Mouse (Mus musculus) T-helper 17 cell (primary cell): ENCODE results near the gene Mettl2.
"Not testable (repeated sequence)": the region's sequence is repeated elsewhere in the genome, so short reads cannot be mapped to it uniquely, and the experiment has no call there.

ENCODE experiments used
- in situ Hi-C, 2 experiments: fragments of 300-600 bp; cut with MboI, MseI; formaldehyde crosslinking; loops; 1 replicate in 1 of 2; 2 replicates in 1 of 2; pipeline ENCODE4 v1.15.1; 2025; ENCODE audit warnings: high pct_unique_total_duplicates in 2 of 2

The Mettl2 gene

GRCm38 (mm10) chr11:105125735-105126519, at the start of gene Mettl2:
Gene Mettl2, plus strand, starts transcription at chr11:105126425.
- in situ Hi-C loops = loop anchor here in 1 of 2 experiments (10.0 kb wide), 1 partner anchor 811 kb away; no protein-coding TSS in a partner anchor

DNA sequence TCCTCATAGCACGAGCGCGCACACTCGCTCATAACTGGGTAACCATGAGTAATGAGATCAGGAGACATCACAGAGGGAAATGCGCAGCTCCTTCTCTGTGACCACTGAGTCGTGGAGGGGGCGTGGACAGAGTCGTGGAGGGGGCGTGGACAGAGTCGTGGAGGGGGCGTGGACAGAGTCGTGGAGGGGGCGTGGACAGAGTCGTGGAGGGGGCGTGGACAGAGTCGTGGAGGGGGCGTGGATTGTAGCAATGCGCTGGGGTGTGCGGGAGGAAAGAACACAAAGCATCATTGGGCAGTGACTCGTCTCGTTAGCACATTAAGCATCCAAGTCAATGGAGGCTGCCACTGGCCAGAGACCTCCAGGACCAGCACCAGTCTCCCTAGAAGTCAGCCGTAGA, 13.8 kb upstream of the Mettl2 start:
- in situ Hi-C loops = not testable (repeated sequence)

DNA sequence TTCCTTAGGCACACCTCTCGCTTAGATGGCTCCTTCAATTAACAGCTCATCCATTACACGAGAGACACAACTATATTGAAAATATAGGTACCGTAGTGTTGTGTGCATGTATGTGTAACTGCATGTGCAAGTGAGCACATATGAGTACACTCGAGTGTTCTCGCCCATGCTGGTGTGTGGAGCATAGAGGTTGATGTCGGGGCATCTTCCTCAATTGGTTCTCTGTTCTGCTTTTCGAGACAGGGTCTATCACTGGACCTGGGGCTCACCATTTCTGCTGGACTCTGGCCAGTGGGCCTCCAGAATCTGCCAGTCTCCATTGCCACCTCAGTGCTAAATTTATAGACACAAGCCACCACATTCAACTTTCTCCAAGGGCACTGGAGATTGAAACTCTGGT, 8.4 kb upstream of the Mettl2 start:
- in situ Hi-C loops = no loop called here

- in situ Hi-C loops = loop anchor here in 1 of 2 experiments (10.0 kb wide), 1 partner anchor 806 kb away; no protein-coding TSS in a partner anchor
These were observed 5.6 kb upstream of the Mettl2 start for GRCm38 (mm10) chr11:105120551-105121061.

DNA sequence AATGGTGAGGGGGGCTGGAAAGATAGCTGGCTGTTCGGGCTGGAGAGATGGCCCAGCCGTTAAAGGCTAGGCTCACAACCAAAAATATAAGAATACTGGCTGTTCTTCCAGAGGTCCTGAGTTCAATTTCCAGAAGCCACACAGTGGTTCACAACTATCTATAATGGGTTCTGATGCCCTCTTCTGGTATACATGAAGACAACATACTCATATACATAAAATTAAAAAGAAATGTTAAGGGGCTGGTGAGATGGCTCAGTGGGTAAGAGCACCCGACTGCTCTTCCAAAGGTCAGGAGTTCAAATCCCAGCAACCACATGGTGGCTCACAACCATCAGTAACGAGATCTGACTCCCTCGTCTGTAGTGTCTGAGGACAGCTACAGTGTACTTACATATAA, 4.4 kb upstream of the Mettl2 start:
- in situ Hi-C loops = loop anchor here in 1 of 2 experiments (10.0 kb wide), 1 partner anchor 807 kb away; no protein-coding TSS in a partner anchor

GRCm38 (mm10) chr11:105123986-105124385, 2.2 kb upstream of the Mettl2 start:
- in situ Hi-C loops = loop anchor here in 1 of 2 experiments (10.0 kb wide), 1 partner anchor 809 kb away; no protein-coding TSS in a partner anchor

DNA sequence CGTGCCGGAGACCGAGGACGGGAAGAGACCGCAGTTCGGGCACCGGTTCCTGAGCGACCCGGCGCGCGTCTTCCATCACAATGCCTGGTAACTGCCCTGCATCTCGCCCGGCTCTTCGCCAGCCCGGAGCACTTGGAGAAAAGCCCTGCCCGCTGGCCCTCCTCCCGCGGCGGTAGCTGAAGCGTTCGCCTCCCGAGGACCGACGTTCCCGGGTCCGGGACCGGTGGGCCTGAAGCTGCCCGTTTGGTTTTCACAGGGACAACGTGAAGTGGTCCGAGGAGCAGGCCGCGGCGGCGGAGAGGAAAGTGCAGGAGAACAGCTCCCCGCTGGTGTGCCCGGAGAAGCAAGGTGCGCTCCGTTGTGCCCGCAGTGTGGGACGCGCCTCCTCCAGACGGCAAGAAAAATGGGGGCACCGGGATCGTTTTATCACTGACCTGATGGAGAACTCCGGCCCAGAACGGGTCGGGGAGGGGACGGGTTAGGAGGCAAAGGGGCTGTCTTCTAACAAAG, 350 bp downstream of the Mettl2 start:
- in situ Hi-C loops = loop anchor here in 1 of 2 experiments (10.0 kb wide), 1 partner anchor 812 kb away; no protein-coding TSS in a partner anchor

DNA sequence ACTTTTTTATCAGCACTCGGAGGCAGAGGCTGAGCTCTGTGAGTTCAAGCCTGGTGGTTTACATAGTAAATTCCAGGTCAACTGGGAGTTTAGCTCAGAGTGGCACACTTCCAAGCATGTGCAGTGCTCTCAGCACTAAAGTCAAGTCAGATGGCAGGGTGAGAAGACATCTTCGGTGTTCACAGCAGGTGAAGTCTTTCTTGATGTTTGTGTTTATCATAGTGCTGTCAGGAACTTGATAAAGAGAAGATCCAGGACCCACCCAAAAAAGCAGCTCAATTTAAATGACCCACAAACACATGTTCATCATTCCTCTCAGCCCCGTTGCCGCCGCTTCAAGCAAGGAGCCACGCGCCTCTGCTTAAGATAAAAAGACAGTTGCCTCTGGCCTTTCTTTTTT, 9.5 kb downstream of the Mettl2 start:
- in situ Hi-C loops = no loop called here

- in situ Hi-C loops = not testable (repeated sequence)
These were observed 11.0 kb downstream of the Mettl2 start for GRCm38 (mm10) chr11:105137255-105137654.

DNA sequence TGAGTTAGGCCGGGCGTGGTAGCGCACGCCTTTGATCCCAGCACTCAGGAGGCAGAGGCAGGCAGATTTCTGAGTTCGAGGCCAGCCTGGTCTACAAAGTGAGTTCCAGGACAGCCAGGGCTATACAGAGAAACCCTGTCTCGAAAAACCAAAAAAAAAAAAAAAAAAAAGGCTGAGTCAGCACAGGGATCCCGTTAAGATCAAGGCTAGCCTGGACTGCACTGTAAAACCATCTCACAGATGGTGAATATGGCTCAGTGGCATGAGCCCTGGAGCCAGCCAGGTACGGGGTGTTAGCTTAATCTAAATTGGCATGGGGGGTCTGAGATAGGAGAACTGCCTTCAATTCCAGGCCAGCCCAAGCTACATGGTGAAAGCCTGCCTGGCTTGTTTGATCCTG, 14.3 kb downstream of the Mettl2 start:
- in situ Hi-C loops = not testable (repeated sequence)

DNA sequence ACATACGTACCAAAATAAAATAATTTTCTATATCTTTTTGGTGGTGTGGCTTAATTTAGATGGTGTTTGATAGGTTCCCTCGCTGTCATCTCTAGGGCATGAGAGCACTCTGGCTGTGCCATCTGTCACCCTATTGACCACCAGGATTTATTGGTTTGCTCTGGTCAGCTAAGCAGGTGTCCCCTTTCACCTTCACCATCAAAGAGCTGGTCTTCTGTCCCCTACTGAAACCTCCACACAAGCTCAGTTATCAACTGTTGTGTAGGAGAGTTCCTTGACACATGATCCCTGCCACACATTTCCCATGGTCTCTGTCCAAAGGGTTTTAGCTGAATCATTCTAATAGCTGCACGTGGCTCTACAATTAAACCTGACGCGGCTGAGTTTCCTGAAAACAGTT, 14.9 kb downstream of the Mettl2 start:
- in situ Hi-C loops = no loop called here

- in situ Hi-C loops = no loop called here
These were observed 17.3 kb downstream of the Mettl2 start for GRCm38 (mm10) chr11:105143564-105143963.

DNA sequence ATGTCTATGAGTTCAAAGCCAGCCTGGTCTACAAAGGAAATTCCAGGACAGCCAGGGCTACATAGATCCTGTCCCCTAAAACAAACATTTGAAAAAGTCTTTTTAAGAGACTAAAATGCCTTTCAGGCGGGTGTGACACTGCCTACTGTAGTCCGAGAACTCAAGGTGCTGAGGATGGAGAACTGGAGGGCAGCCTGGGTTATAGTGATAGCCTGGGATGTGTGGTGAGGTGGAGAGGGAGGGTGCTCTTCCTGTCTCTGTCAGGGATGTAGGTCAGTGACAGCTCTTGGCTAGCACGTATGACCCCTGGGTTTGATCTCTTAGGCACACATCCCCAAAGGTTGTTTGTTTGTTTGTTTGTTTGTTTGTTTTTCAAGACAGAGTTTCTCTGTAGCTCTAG, 17.9 kb downstream of the Mettl2 start:
- in situ Hi-C loops = no loop called here

GRCm38 (mm10) chr11:105144508-105145210, 18.4 kb downstream of the Mettl2 start:
- in situ Hi-C loops = no loop called here

DNA sequence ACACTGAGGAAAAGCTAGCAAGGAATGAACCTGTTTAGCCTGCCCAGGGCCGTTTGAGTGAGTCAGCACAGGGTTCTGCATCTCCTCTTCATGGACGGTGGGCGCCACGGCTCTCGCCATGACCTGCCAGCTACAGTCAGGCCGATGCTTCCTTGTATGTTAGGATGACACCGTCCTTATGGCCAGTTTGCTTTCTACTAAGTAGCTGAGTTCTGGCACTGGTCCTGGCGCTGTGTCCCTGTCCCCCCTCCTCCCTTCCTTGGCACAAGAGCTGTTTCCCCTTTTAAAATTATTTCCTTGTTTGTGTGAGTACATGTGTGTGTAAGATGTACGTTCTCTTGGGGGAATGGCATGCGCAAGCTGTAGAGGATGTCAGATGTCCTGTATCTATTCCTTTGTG, 19.0 kb downstream of the Mettl2 start:
- in situ Hi-C loops = no loop called here

- in situ Hi-C loops = no loop called here
These were observed 20.4 kb downstream of the Mettl2 start, which contains the start of gene Gm10842 for GRCm38 (mm10) chr11:105146593-105146992. Gene Gm10842, plus strand, starts transcription at chr11:105146893.

GRCm38 (mm10) chr11:105149353-105149752, 23.1 kb downstream of the Mettl2 start:
- in situ Hi-C loops = no loop called here

GRCm38 (mm10) chr11:105149766-105150165, 23.5 kb downstream of the Mettl2 start:
- in situ Hi-C loops = no loop called here

DNA sequence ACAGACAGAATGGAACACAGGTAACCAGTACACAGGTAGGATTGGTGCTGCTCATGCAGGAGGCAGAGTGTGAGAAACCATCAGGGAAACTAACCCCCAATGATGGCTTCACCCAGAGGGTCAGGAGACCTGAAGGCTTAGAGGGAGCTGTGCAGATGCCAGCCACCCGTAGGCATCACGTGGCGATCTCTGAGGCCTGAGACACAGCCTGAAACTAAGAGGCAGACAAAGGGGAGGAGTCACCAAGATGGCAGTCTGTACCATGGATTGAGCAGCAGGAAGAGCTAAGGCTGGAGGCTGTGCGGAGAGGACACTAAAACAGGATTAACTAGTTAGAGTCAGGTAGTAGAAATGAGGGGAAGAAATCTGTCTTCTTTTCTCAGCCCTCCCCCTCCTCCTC, 24.5 kb downstream of the Mettl2 start:
- in situ Hi-C loops = no loop called here

DNA sequence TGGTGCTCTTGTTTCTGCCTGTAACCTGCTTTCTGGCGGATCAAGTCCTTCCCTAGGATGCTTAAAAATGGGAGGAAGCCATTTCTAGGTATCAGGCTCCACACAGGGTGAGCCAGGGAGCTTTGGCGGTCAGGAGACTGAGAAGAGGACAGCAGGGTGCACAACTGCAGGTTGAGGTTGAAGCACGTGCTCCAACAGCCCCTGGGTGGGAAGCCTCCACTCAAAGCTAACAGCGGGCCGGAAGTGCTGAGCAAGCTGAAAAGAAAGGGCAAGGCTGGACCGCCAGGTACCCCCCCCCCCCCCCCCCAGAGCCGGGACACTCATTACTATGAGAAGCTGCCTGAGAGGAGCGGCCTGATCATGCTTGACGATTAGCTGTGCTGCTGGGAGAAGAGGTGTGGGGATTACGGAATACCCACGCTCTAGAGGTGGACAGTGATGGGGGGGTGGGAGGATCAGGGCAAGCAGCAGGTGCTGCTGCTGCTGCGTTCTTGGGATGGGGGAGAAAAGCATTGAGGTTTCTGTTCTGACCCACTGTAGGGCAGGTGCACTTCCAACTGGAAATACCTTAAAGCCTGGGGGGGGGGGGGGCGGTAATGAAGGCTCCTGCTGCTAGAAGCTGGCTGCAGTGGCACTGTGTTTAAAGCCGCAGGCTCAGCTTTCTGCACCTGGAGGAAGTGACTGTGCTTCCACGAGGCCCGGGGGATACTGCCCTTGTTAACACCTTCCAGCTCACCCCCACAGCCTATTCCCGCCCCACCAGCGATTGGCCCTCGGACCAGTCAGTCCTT, 25.2 kb downstream of the Mettl2 start:
- in situ Hi-C loops = no loop called here

DNA sequence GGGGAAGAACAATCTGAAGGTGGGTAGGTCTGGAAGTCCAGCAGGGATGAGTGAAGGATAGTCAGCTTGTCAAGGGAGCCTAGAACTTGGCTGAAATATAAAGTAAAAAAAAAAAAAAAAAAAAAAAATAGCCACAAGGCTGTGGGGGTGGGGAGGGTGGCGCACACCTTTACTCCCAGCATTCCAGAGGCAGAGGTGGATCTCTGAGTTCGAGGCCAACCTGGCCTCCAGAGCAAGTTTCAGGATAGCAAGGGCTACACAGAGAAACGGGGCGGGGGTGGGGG, 25.7 kb downstream of the Mettl2 start:
- in situ Hi-C loops = no loop called here
